Mouse (Mus musculus): ENCODE measurements at regions not wholly inside any gene's neighbourhood (a gene's known extent, or its start where the extent isn't known, plus 50 kb on each side); places are given as distances from the start of the nearest gene placed in this dataset.

DNA sequence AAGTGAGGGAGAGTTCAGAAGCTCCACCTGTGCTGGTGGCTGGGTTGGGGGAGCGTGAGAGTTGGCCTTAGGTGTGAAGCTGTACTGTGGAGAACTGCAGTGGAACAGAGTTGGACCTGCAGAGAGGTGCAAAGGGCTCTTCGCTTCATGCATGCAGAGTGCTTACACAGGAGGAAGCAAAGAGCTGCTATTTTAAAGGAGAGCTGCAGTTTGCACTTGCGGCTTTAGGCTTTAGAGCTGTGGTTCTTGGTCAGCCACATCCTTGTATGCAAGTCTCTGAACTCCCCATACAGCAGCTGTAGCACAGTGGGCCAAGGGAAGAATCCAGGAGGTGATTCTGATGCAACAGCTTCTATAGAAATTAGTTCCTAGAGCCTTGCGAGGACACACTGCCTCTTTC is 334.0 kb upstream of the Id2 start:
- no peak overlapping the region for H3K4me3 ChIP-seq (ENCODE audit: low read length)
- DNase-seq (ENCODE audit: low spot score) (no peak), ATAC-seq (no peak)
- H3K4me1 ChIP-seq (ENCODE audit: insufficient read depth, low read length) = no peaks in the 10 kb centered on the region
- no peak overlapping the region for H3K4me2 ChIP-seq (ENCODE audit: low read depth, low read length)
- no peaks in the 10 kb centered on the region for H3K9me3 ChIP-seq (ENCODE audit: low read length)
- WGBS = 94% methylated on average over 4 of the region's 4 CpGs
- no peak overlapping the region for H3K9ac ChIP-seq (replicated peaks; ENCODE audit: low read length)
- H3K27ac ChIP-seq = no peak overlapping the region
- H3K27me3 ChIP-seq (ENCODE audit: insufficient read depth, low read length) = no peaks in the 10 kb centered on the region
- H3K36me3 ChIP-seq (ENCODE audit: insufficient read depth, low read length) = no peaks in the 10 kb centered on the region
- TF ChIP-seq CTCF (IDR thresholded peaks at IDR 0.05; ENCODE audit: low read depth) = no peak

GRCm38 (mm10) chr12:25427911-25428642 is 331.1 kb upstream of the Id2 start:
- Histone ChIP-seq H3K4me3 (ENCODE audit: low read length) (no peak overlapping the region), H3K4me2 (ENCODE audit: low read depth, low read length) (no peak overlapping the region), H3K4me1 (ENCODE audit: insufficient read depth, low read length) (no peaks in the 10 kb centered on the region), H3K27me3 (ENCODE audit: insufficient read depth, low read length) (no peaks in the 10 kb centered on the region), H3K27ac (no peak overlapping the region), H3K9ac (replicated peaks; ENCODE audit: low read length) (no peak overlapping the region), H3K9me3 (ENCODE audit: low read length) (no peaks in the 10 kb centered on the region), H3K36me3 (ENCODE audit: insufficient read depth, low read length) (no peaks in the 10 kb centered on the region)
- DNase-seq (ENCODE audit: low spot score) (no peak), ATAC-seq (no peak)
- 83% methylated on average over 11 of the region's 11 CpGs for WGBS
- no peak for TF ChIP-seq CTCF (IDR thresholded peaks at IDR 0.05; ENCODE audit: low read depth)

GRCm38 (mm10) chr12:25417336-25417735 is 320.4 kb upstream of the Id2 start:
- no peak for TF ChIP-seq CTCF (IDR thresholded peaks at IDR 0.05; ENCODE audit: low read depth)
- Histone ChIP-seq H3K9me3 (ENCODE audit: low read length) (no peaks in the 10 kb centered on the region), H3K4me3 (ENCODE audit: low read length) (no peak overlapping the region), H3K4me1 (ENCODE audit: insufficient read depth, low read length) (no peaks in the 10 kb centered on the region), H3K27me3 (ENCODE audit: insufficient read depth, low read length) (no peaks in the 10 kb centered on the region), H3K36me3 (ENCODE audit: insufficient read depth, low read length) (no peaks in the 10 kb centered on the region), H3K9ac (replicated peaks; ENCODE audit: low read length) (no peak overlapping the region), H3K4me2 (ENCODE audit: low read depth, low read length) (no peak overlapping the region), H3K27ac (no peak overlapping the region)
- WGBS = 90% methylated on average over 4 of the region's 4 CpGs
- DNase-seq (ENCODE audit: low spot score) (no peak), ATAC-seq (no peak)

DNA sequence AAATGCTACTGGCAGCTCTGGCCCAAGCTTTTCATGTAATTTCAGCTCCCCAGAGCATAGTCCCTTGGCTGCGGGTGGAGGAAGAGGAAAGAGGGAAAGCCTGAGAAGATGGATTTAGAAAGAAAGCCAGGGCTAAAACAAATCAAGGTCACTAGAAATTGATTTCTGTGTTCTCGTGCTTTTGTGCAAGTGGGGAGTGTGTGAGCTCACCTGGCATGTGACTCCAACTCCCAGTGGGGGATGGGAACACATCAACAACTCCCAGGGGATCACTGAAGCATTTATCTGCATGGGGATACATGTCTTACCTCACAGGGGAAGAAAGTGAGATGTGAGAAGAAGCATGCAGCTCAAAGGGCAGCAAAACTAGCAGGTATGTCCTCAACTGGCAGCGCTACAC is 319.6 kb upstream of the Id2 start:
- H3K27ac ChIP-seq = no peak overlapping the region
- 59% methylated on average over 3 of the region's 3 CpGs for WGBS
- DNase-seq (ENCODE audit: low spot score) = peak; percentile 19

GRCm38 (mm10) chr12:25415641-25416040 is 318.7 kb upstream of the Id2 start:
- no peaks in the 10 kb centered on the region for H3K4me1 ChIP-seq (ENCODE audit: insufficient read depth, low read length)
- WGBS = 16% methylated on average over 3 of the region's 3 CpGs
- no peak overlapping the region for H3K4me2 ChIP-seq (ENCODE audit: low read depth, low read length)
- ATAC-seq (no peak), DNase-seq (ENCODE audit: low spot score) (no peak)
- no peak for TF ChIP-seq CTCF (IDR thresholded peaks at IDR 0.05; ENCODE audit: low read depth)
- H3K27ac ChIP-seq = no peak overlapping the region
- H3K9me3 ChIP-seq (ENCODE audit: low read length) = no peaks in the 10 kb centered on the region
- no peaks in the 10 kb centered on the region for H3K27me3 ChIP-seq (ENCODE audit: insufficient read depth, low read length)
- H3K36me3 ChIP-seq (ENCODE audit: insufficient read depth, low read length) = no peaks in the 10 kb centered on the region
- no peak overlapping the region for H3K9ac ChIP-seq (replicated peaks; ENCODE audit: low read length)
- no peak overlapping the region for H3K4me3 ChIP-seq (ENCODE audit: low read length)

More for the DNA sequence above, 319.6 kb upstream of the Id2 start:
- no peak for ATAC-seq
- no peaks in the 10 kb centered on the region for H3K4me1 ChIP-seq (ENCODE audit: insufficient read depth, low read length)
- H3K9me3 ChIP-seq (ENCODE audit: low read length) = no peaks in the 10 kb centered on the region
- H3K36me3 ChIP-seq (ENCODE audit: insufficient read depth, low read length) = no peaks in the 10 kb centered on the region
- H3K9ac ChIP-seq (replicated peaks; ENCODE audit: low read length) = no peak overlapping the region
- TF ChIP-seq CTCF (IDR thresholded peaks at IDR 0.05; ENCODE audit: low read depth) = no peak
- no peaks in the 10 kb centered on the region for H3K27me3 ChIP-seq (ENCODE audit: insufficient read depth, low read length)
- no peak overlapping the region for H3K4me3 ChIP-seq (ENCODE audit: low read length)
- H3K4me2 ChIP-seq (ENCODE audit: low read depth, low read length) = no peak overlapping the region

DNA sequence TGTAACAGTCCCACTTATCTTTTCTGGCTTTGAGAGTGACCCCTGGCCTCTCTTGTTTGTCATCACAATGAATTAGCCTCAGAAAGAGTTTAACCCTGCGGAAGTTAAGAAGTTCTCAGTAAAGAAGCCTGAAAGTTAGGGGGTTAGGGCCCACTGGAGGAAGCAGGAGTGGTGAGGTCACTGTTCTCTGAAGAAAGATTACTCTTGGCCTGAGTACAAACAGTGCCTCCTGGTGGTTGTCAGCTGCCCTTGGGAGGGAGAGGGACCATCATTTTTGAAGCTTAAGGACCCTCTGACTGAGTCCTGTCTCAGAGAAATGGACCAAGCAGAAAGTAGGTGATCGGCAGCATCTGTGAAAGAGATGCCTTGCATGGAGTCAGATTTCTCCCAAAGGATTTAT is 318.3 kb upstream of the Id2 start:
- 32% methylated on average over 2 of the region's 2 CpGs for WGBS
- ATAC-seq (no peak), DNase-seq (ENCODE audit: low spot score) (peak; percentile 35)
- Histone ChIP-seq H3K27ac (no peak overlapping the region), H3K9ac (replicated peaks; ENCODE audit: low read length) (no peak overlapping the region), H3K4me1 (ENCODE audit: insufficient read depth, low read length) (no peaks in the 10 kb centered on the region), H3K4me2 (ENCODE audit: low read depth, low read length) (no peak overlapping the region), H3K9me3 (ENCODE audit: low read length) (no peaks in the 10 kb centered on the region), H3K27me3 (ENCODE audit: insufficient read depth, low read length) (no peaks in the 10 kb centered on the region), H3K4me3 (ENCODE audit: low read length) (no peak overlapping the region), H3K36me3 (ENCODE audit: insufficient read depth, low read length) (no peaks in the 10 kb centered on the region)
- TF ChIP-seq CTCF (IDR thresholded peaks at IDR 0.05; ENCODE audit: low read depth) = peak; percentile 54

- Histone ChIP-seq H3K4me2 (ENCODE audit: low read depth, low read length) (no peak overlapping the region), H3K9me3 (ENCODE audit: low read length) (0 out of 2 replicates have a peak, but pooled peaks cover 2% of the 10 kb centered on the region), H3K36me3 (ENCODE audit: insufficient read depth, low read length) (no peaks in the 10 kb centered on the region), H3K27me3 (ENCODE audit: insufficient read depth, low read length) (no peaks in the 10 kb centered on the region), H3K27ac (no peak overlapping the region), H3K9ac (replicated peaks; ENCODE audit: low read length) (no peak overlapping the region), H3K4me3 (ENCODE audit: low read length) (no peak overlapping the region), H3K4me1 (ENCODE audit: insufficient read depth, low read length) (no peaks in the 10 kb centered on the region)
- no peak for TF ChIP-seq CTCF (IDR thresholded peaks at IDR 0.05; ENCODE audit: low read depth)
- 96% methylated on average over 2 of the region's 2 CpGs for WGBS
- no peak for ATAC-seq
- no peak for DNase-seq (ENCODE audit: low spot score)
These were observed 310.4 kb upstream of the Id2 start for GRCm38 (mm10) chr12:25407301-25407700.
